Mouse (Mus musculus): ENCODE results near the gene Eif3l. TPM values are rescaled to one million over a fixed set of nuclear protein-coding genes. Genes with fewer than 3 reads are reported as not detected.
A peak's percentile ranks its signal among the peaks of the same experiment; 100 is the strongest.

The Eif3l gene
- polyA plus RNA-seq, 1 experiment from 2014 or later = 209 TPM

- no peak for ATAC-seq
- H3K9ac ChIP-seq (ENCODE audit: low read length) = no peak overlapping the region
- H3K27ac ChIP-seq (ENCODE audit: low read depth, low read length) = no peak overlapping the region
- peaks cover 43% of the 10 kb centered on the region for H3K36me3 ChIP-seq (ENCODE audit: control insufficient read depth, insufficient read depth, low read length)
- H3K4me2 ChIP-seq (ENCODE audit: low read length) = no peak overlapping the region
- no peaks in the 10 kb centered on the region for H3K9me3 ChIP-seq (replicated peaks; ENCODE audit: control insufficient read depth, low read length)
- no peak for DNase-seq (ENCODE audit: low spot score)
- H3K4me1 ChIP-seq (ENCODE audit: control insufficient read depth, insufficient read depth, low read length) = no peaks in the 10 kb centered on the region
- no peaks in the 10 kb centered on the region for H3K27me3 ChIP-seq (replicated peaks; ENCODE audit: control insufficient read depth, insufficient read depth, low read length)
- WGBS = 88% methylated on average over 9 of the region's 9 CpGs
- no peak overlapping the region for H3K4me3 ChIP-seq (ENCODE audit: low read depth, low read length)
Measured at GRCm38 (mm10) chr15:79119491-79119890, 44.5 kb downstream of the Eif3l start.

- WGBS = 88% methylated on average over 4 of the region's 4 CpGs
- H3K4me3 ChIP-seq (ENCODE audit: low read depth, low read length) = no peak overlapping the region
- no peaks in the 10 kb centered on the region for H3K9me3 ChIP-seq (replicated peaks; ENCODE audit: control insufficient read depth, low read length)
- H3K36me3 ChIP-seq (ENCODE audit: control insufficient read depth, insufficient read depth, low read length) = peaks cover 41% of the 10 kb centered on the region
- no peaks in the 10 kb centered on the region for H3K27me3 ChIP-seq (replicated peaks; ENCODE audit: control insufficient read depth, insufficient read depth, low read length)
- no peaks in the 10 kb centered on the region for H3K4me1 ChIP-seq (ENCODE audit: control insufficient read depth, insufficient read depth, low read length)
- ATAC-seq (no peak), DNase-seq (ENCODE audit: low spot score) (no peak)
- no peak overlapping the region for H3K4me2 ChIP-seq (ENCODE audit: low read length)
- no peak overlapping the region for H3K9ac ChIP-seq (ENCODE audit: low read length)
- no peak overlapping the region for H3K27ac ChIP-seq (ENCODE audit: low read depth, low read length)
Measured at GRCm38 (mm10) chr15:79122119-79122518, 47.1 kb downstream of the Eif3l start.

- Histone ChIP-seq H3K9me3 (replicated peaks; ENCODE audit: control insufficient read depth, low read length) (no peaks in the 10 kb centered on the region), H3K4me1 (ENCODE audit: control insufficient read depth, insufficient read depth, low read length) (no peaks in the 10 kb centered on the region), H3K4me3 (ENCODE audit: low read depth, low read length) (no peak overlapping the region), H3K27me3 (replicated peaks; ENCODE audit: control insufficient read depth, insufficient read depth, low read length) (no peaks in the 10 kb centered on the region), H3K9ac (ENCODE audit: low read length) (no peak overlapping the region), H3K4me2 (ENCODE audit: low read length) (no peak overlapping the region), H3K27ac (ENCODE audit: low read depth, low read length) (no peak overlapping the region), H3K36me3 (ENCODE audit: control insufficient read depth, insufficient read depth, low read length) (peaks cover 45% of the 10 kb centered on the region)
- no peak for DNase-seq (ENCODE audit: low spot score)
- WGBS = 85% methylated on average over 13 of the region's 13 CpGs
- ATAC-seq = no peak
Measured at GRCm38 (mm10) chr15:79122546-79122945, 47.6 kb downstream of the Eif3l start.

GRCm38 (mm10) chr15:79123751-79124150 lies 48.8 kb downstream of the Eif3l start:
- 92% methylated on average over 6 of the region's 6 CpGs for WGBS
- H3K9me3 ChIP-seq (replicated peaks; ENCODE audit: control insufficient read depth, low read length) = no peaks in the 10 kb centered on the region

GRCm38 (mm10) chr15:79124331-79124875 lies 49.4 kb downstream of the Eif3l start:
- Histone ChIP-seq H3K27ac (ENCODE audit: low read depth, low read length) (no peak overlapping the region), H3K27me3 (replicated peaks; ENCODE audit: control insufficient read depth, insufficient read depth, low read length) (no peaks in the 10 kb centered on the region), H3K9me3 (replicated peaks; ENCODE audit: control insufficient read depth, low read length) (no peaks in the 10 kb centered on the region), H3K4me2 (ENCODE audit: low read length) (no peak overlapping the region), H3K4me1 (ENCODE audit: control insufficient read depth, insufficient read depth, low read length) (no peaks in the 10 kb centered on the region), H3K4me3 (ENCODE audit: low read depth, low read length) (no peak overlapping the region), H3K9ac (ENCODE audit: low read length) (no peak overlapping the region), H3K36me3 (ENCODE audit: control insufficient read depth, insufficient read depth, low read length) (peaks cover 54% of the 10 kb centered on the region)
- WGBS = 86% methylated on average over 10 of the region's 10 CpGs
- DNase-seq (ENCODE audit: low spot score) = no peak
- no peak for ATAC-seq

More at GRCm38 (mm10) chr15:79123751-79124150, 48.8 kb downstream of the Eif3l start:
- no peaks in the 10 kb centered on the region for H3K27me3 ChIP-seq (replicated peaks; ENCODE audit: control insufficient read depth, insufficient read depth, low read length)
- H3K9ac ChIP-seq (ENCODE audit: low read length) = no peak overlapping the region
- DNase-seq (ENCODE audit: low spot score) = no peak
- no peak for ATAC-seq
- H3K4me3 ChIP-seq (ENCODE audit: low read depth, low read length) = no peak overlapping the region
- no peaks in the 10 kb centered on the region for H3K4me1 ChIP-seq (ENCODE audit: control insufficient read depth, insufficient read depth, low read length)
- H3K36me3 ChIP-seq (ENCODE audit: control insufficient read depth, insufficient read depth, low read length) = peaks cover 55% of the 10 kb centered on the region
- H3K4me2 ChIP-seq (ENCODE audit: low read length) = no peak overlapping the region
- H3K27ac ChIP-seq (ENCODE audit: low read depth, low read length) = no peak overlapping the region

- no peak overlapping the region for H3K27ac ChIP-seq (ENCODE audit: low read depth, low read length)
- no peak overlapping the region for H3K4me2 ChIP-seq (ENCODE audit: low read length)
- H3K9ac ChIP-seq (ENCODE audit: low read length) = no peak overlapping the region
- WGBS = 87% methylated on average over 13 of the region's 13 CpGs
- no peak overlapping the region for H3K4me3 ChIP-seq (ENCODE audit: low read depth, low read length)
- H3K9me3 ChIP-seq (replicated peaks; ENCODE audit: control insufficient read depth, low read length) = no peaks in the 10 kb centered on the region
- no peaks in the 10 kb centered on the region for H3K4me1 ChIP-seq (ENCODE audit: control insufficient read depth, insufficient read depth, low read length)
- ATAC-seq = no peak
- H3K27me3 ChIP-seq (replicated peaks; ENCODE audit: control insufficient read depth, insufficient read depth, low read length) = no peaks in the 10 kb centered on the region
- peak; percentile 41 for DNase-seq (ENCODE audit: low spot score)
- H3K36me3 ChIP-seq (ENCODE audit: control insufficient read depth, insufficient read depth, low read length) = peaks cover 66% of the 10 kb centered on the region
Measured at GRCm38 (mm10) chr15:79126217-79126932, 51.4 kb downstream of the Eif3l start.

- Histone ChIP-seq H3K27me3 (replicated peaks; ENCODE audit: control insufficient read depth, insufficient read depth, low read length) (no peaks in the 10 kb centered on the region), H3K9me3 (replicated peaks; ENCODE audit: control insufficient read depth, low read length) (no peaks in the 10 kb centered on the region), H3K27ac (ENCODE audit: low read depth, low read length) (no peak overlapping the region), H3K4me3 (ENCODE audit: low read depth, low read length) (no peak overlapping the region), H3K9ac (ENCODE audit: low read length) (no peak overlapping the region), H3K36me3 (ENCODE audit: control insufficient read depth, insufficient read depth, low read length) (peaks cover 69% of the 10 kb centered on the region), H3K4me1 (ENCODE audit: control insufficient read depth, insufficient read depth, low read length) (no peaks in the 10 kb centered on the region), H3K4me2 (ENCODE audit: low read length) (no peak overlapping the region)
- WGBS = 94% methylated on average over 12 of the region's 12 CpGs
- no peak for ATAC-seq
- no peak for DNase-seq (ENCODE audit: low spot score)
Measured at GRCm38 (mm10) chr15:79127101-79127500, 52.1 kb downstream of the Eif3l start.

GRCm38 (mm10) chr15:79128208-79128607 lies 53.2 kb downstream of the Eif3l start:
- no peak for ATAC-seq

GRCm38 (mm10) chr15:79129311-79129710 lies 54.3 kb downstream of the Eif3l start:
- Histone ChIP-seq H3K4me2 (ENCODE audit: low read length) (no peak overlapping the region), H3K4me3 (ENCODE audit: low read depth, low read length) (no peak overlapping the region), H3K36me3 (ENCODE audit: control insufficient read depth, insufficient read depth, low read length) (peaks cover 71% of the 10 kb centered on the region), H3K27me3 (replicated peaks; ENCODE audit: control insufficient read depth, insufficient read depth, low read length) (no peaks in the 10 kb centered on the region), H3K27ac (ENCODE audit: low read depth, low read length) (no peak overlapping the region), H3K4me1 (ENCODE audit: control insufficient read depth, insufficient read depth, low read length) (no peaks in the 10 kb centered on the region), H3K9me3 (replicated peaks; ENCODE audit: control insufficient read depth, low read length) (no peaks in the 10 kb centered on the region), H3K9ac (ENCODE audit: low read length) (no peak overlapping the region)
- DNase-seq (ENCODE audit: low spot score) (no peak), ATAC-seq (no peak)
- WGBS = 78% methylated on average over 7 of the region's 7 CpGs

More at GRCm38 (mm10) chr15:79128208-79128607, 53.2 kb downstream of the Eif3l start:
- no peak overlapping the region for H3K4me3 ChIP-seq (ENCODE audit: low read depth, low read length)
- H3K4me2 ChIP-seq (ENCODE audit: low read length) = no peak overlapping the region
- H3K27ac ChIP-seq (ENCODE audit: low read depth, low read length) = no peak overlapping the region
- 92% methylated on average over 5 of the region's 5 CpGs for WGBS
- H3K9ac ChIP-seq (ENCODE audit: low read length) = no peak overlapping the region
- no peaks in the 10 kb centered on the region for H3K9me3 ChIP-seq (replicated peaks; ENCODE audit: control insufficient read depth, low read length)
- no peak for DNase-seq (ENCODE audit: low spot score)
- H3K4me1 ChIP-seq (ENCODE audit: control insufficient read depth, insufficient read depth, low read length) = no peaks in the 10 kb centered on the region
- H3K27me3 ChIP-seq (replicated peaks; ENCODE audit: control insufficient read depth, insufficient read depth, low read length) = no peaks in the 10 kb centered on the region
- peaks cover 67% of the 10 kb centered on the region for H3K36me3 ChIP-seq (ENCODE audit: control insufficient read depth, insufficient read depth, low read length)

Measured in forebrain, embryonic 14.5 days (tissue).